Mouse (Mus musculus): ENCODE results near the gene Trio. TPM values are rescaled to one million over a fixed set of nuclear protein-coding genes. Genes with fewer than 3 reads are reported as not detected.
A peak's percentile ranks its signal among the peaks of the same experiment; 100 is the strongest.

The Trio gene
- polyA plus RNA-seq, 1 experiment from 2014 or later: 18.6 TPM

GRCm38 (mm10) chr15:27684813-27685212 is 340.8 kb downstream of the Trio start:
- Histone ChIP-seq H3K4me1 (replicated peaks) (peaks cover 10% of the 10 kb centered on the region; the same call in 1 of the 2 replicates), H3K4me2 (no peak overlapping the region), H3K27me3 (replicated peaks) (peaks cover 26% of the 10 kb centered on the region), H3K27ac (ENCODE audit: poor library complexity, severe bottlenecking) (no peak overlapping the region), H3K36me3 (no peaks in the 10 kb centered on the region), H3K4me3 (no peak overlapping the region), H3K9ac (no peak overlapping the region), H3K9me3 (replicated peaks) (no peaks in the 10 kb centered on the region)
- no peak for ATAC-seq (ENCODE audit: insufficient number of reproducible peaks, low FRiP score)
- WGBS: 83% methylated on average over 7 of the region's 7 CpGs

GRCm38 (mm10) chr15:27683206-27683605 is 342.4 kb downstream of the Trio start:
- peaks cover 32% of the 10 kb centered on the region for H3K27me3 ChIP-seq (replicated peaks)

GRCm38 (mm10) chr15:27682619-27683018 is 343.0 kb downstream of the Trio start:
- no peak overlapping the region for H3K27ac ChIP-seq (ENCODE audit: poor library complexity, severe bottlenecking)
- H3K4me1 ChIP-seq (replicated peaks): peaks cover 10% of the 10 kb centered on the region; the same call in 1 of the 2 replicates
- H3K36me3 ChIP-seq: no peaks in the 10 kb centered on the region
- no peak for ATAC-seq (ENCODE audit: insufficient number of reproducible peaks, low FRiP score)
- H3K4me3 ChIP-seq: no peak overlapping the region
- no peak overlapping the region for H3K4me2 ChIP-seq
- 67% methylated on average over 9 of the region's 9 CpGs for WGBS
- H3K9ac ChIP-seq: no peak overlapping the region
- H3K27me3 ChIP-seq (replicated peaks): peaks cover 36% of the 10 kb centered on the region
- no peaks in the 10 kb centered on the region for H3K9me3 ChIP-seq (replicated peaks)

More at GRCm38 (mm10) chr15:27683206-27683605, 342.4 kb downstream of the Trio start:
- peaks cover 10% of the 10 kb centered on the region; the same call in 1 of the 2 replicates for H3K4me1 ChIP-seq (replicated peaks)
- no peak overlapping the region for H3K27ac ChIP-seq (ENCODE audit: poor library complexity, severe bottlenecking)
- no peak overlapping the region for H3K4me3 ChIP-seq
- H3K4me2 ChIP-seq: no peak overlapping the region
- WGBS: 83% methylated on average over 1 of the region's 1 CpGs
- no peaks in the 10 kb centered on the region for H3K36me3 ChIP-seq
- H3K9ac ChIP-seq: no peak overlapping the region
- ATAC-seq (ENCODE audit: insufficient number of reproducible peaks, low FRiP score): no peak
- no peaks in the 10 kb centered on the region for H3K9me3 ChIP-seq (replicated peaks)

- no peak within 1 kb of the TSS for H3K27ac ChIP-seq (ENCODE audit: poor library complexity, severe bottlenecking)
These were observed 344.0 kb downstream of the Trio start, which contains the start of gene Otulinl for GRCm38 (mm10) chr15:27681419-27682187. Otulinl (minus strand) TSS chr15:27681579.

GRCm38 (mm10) chr15:27680997-27681396 is 344.7 kb downstream of the Trio start:
- no peak overlapping the region for H3K27ac ChIP-seq (ENCODE audit: poor library complexity, severe bottlenecking)

More at GRCm38 (mm10) chr15:27681419-27682187, 344.0 kb downstream of the Trio start, which contains the start of gene Otulinl:
- Histone ChIP-seq H3K4me3 (peak within 1 kb of the TSS; percentile 81), H3K9ac (peak within 1 kb of the TSS; percentile 83), H3K9me3 (replicated peaks) (no peaks in the 10 kb centered on the region), H3K4me1 (replicated peaks) (peaks cover 14% of the 10 kb centered on the region), H3K4me2 (peak within 1 kb of the TSS; percentile 99), H3K27me3 (replicated peaks) (peaks cover 36% of the 10 kb centered on the region), H3K36me3 (no peaks in the 10 kb centered on the region)
- 2% methylated on average over 59 of the region's 59 CpGs for WGBS
- peak; percentile 97 for ATAC-seq (ENCODE audit: insufficient number of reproducible peaks, low FRiP score)

More at GRCm38 (mm10) chr15:27680997-27681396, 344.7 kb downstream of the Trio start:
- ATAC-seq (ENCODE audit: insufficient number of reproducible peaks, low FRiP score): no peak
- Histone ChIP-seq H3K36me3 (no peaks in the 10 kb centered on the region), H3K4me2 (peak overlapping the region; percentile 99), H3K4me1 (replicated peaks) (peaks cover 19% of the 10 kb centered on the region), H3K9ac (peak overlapping the region; percentile 83), H3K4me3 (peak overlapping the region; percentile 81), H3K27me3 (replicated peaks) (peaks cover 31% of the 10 kb centered on the region), H3K9me3 (replicated peaks) (no peaks in the 10 kb centered on the region)
- WGBS: 4% methylated on average over 28 of the region's 28 CpGs

Other genes starting within 250 kb of the Trio start
- 0.03 TPM in 1 of 2 replicates, not detected in the other for gene Dnah5, start 177.9 kb upstream of the Trio start, polyA plus RNA-seq (2016; fragmentation: Nextera tagmentation; extraction: Ambion mirVana)